Comparison of ENCODE assay signal across 12 mouse cellular contexts in the genomic region with DNA sequence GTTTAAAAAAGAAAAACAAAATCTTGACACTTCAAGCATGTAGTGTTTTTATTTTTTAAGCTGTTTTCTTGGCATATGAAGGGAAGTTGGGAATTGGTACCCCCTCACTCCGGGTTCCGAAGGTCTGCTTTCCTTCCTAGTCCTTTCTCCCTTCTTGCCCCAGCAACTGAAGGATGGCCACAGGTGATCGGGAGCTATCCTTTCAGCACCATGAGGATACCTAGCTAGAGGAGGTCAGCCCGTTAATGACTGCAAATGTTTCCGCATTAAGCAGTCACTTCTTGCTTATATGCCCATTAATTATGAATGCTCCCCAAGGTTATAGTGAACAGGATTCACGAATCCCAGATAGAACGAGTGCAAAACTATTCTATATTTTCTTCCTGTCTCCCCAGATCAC. TPM values are rescaled to one million over a fixed set of nuclear protein-coding genes. Genes with fewer than 3 reads are reported as not detected.
DNase-seq lines count a peak whose midpoint lies in the region; ATAC-seq lines count a peak whose summit lies in the region.
"Had no signal": no experiment of that assay in that cellular context is flagged by ENCODE, and none has a peak within 500 bp of the region (broad histone marks: within the 10 kb centered on the region; RNA-seq: fewer than 3 reads in every experiment).

No protein-coding gene starts in this region.

- peaks cover 29% of the 10 kb centered on the region for H3K27me3 ChIP-seq in kidney, embryonic 16.5 days (ENCODE audit: insufficient read depth, low read length)
- H3K27me3 ChIP-seq in forebrain, embryonic 10.5 days (ENCODE audit: poor library complexity, severe bottlenecking): peaks cover 37% of the 10 kb centered on the region
- H3K27me3 ChIP-seq in neural tube, embryonic 14.5 days (ENCODE audit: control insufficient read depth, insufficient read depth, low read length): no peaks in the 10 kb centered on the region

- no peak for ATAC-seq in kidney, embryonic 16.5 days (ENCODE audit: low FRiP score, low TSS enrichment)
- no peak for ATAC-seq in neural tube, embryonic 14.5 days (ENCODE audit: low read depth)

- peak overlapping the region; percentile 49; the same call in 1 of the 2 replicates for H3K4me3 ChIP-seq in kidney, embryonic 16.5 days (ENCODE audit: low read length)
- peak overlapping the region; percentile 63; the same call in 1 of the 2 replicates for H3K4me3 ChIP-seq in forebrain, embryonic 10.5 days
- H3K4me3 ChIP-seq in neural tube, embryonic 14.5 days (ENCODE audit: low read depth, low read length): peak overlapping the region; percentile 62

- H3K27ac ChIP-seq in kidney, embryonic 16.5 days (ENCODE audit: low read length): no peak overlapping the region
- H3K27ac ChIP-seq in forebrain, embryonic 10.5 days: no peak overlapping the region
- no peak overlapping the region; the same call in 1 of the 2 replicates for H3K27ac ChIP-seq in neural tube, embryonic 14.5 days (ENCODE audit: low read depth, low read length)
- H3K27ac ChIP-seq: intestine, embryonic 15.5 days; liver, embryonic 13.5 days; stomach, embryonic 15.5 days had no signal

- peaks cover 7% of the 10 kb centered on the region; the same call in 1 of the 2 replicates for H3K4me1 ChIP-seq in kidney, embryonic 16.5 days (ENCODE audit: insufficient read depth, low read length)
- H3K4me1 ChIP-seq in forebrain, embryonic 10.5 days: peaks cover 17% of the 10 kb centered on the region
- no peaks in the 10 kb centered on the region for H3K4me1 ChIP-seq in neural tube, embryonic 14.5 days (ENCODE audit: control insufficient read depth, insufficient read depth, low read length)
- H3K4me1 ChIP-seq: liver, embryonic 13.5 days had no signal

- WGBS in kidney, embryonic 16.5 days: 8% methylated on average over 7 of the region's 7 CpGs
- WGBS in forebrain, embryonic 10.5 days: 10% methylated on average over 7 of the region's 7 CpGs
- WGBS in neural tube, embryonic 14.5 days: 6% methylated on average over 7 of the region's 7 CpGs

- no peak overlapping the region for H3K4me2 ChIP-seq in kidney, embryonic 16.5 days (replicated peaks; ENCODE audit: low read depth, low read length)
- peak overlapping the region; percentile 61 for H3K4me2 ChIP-seq in neural tube, embryonic 14.5 days (ENCODE audit: low read depth, low read length)

- DNase-seq in kidney, adult 18-20 months: no peak
- DNase-seq in forebrain, embryonic 10.5 days (ENCODE audit: extremely low spot score, low spot score): no peak
- DNase-seq in kidney, postnatal 4 days: peak; percentile 34 to 39
- DNase-seq in ovary, postnatal 14 days (ENCODE audit: low spot score): no peak
- no peak for DNase-seq in liver
- DNase-seq in right cerebral cortex, postnatal 10 days (ENCODE audit: low spot score in 2 of 2): no peak
- DNase-seq: gastrocnemius, postnatal 25 days; liver, embryonic 13.5 days had no signal

- H3K36me3 ChIP-seq in kidney, embryonic 16.5 days (ENCODE audit: insufficient read depth, low read length): no peaks in the 10 kb centered on the region
- H3K36me3 ChIP-seq in forebrain, embryonic 10.5 days (replicated peaks): no peaks in the 10 kb centered on the region
- no peaks in the 10 kb centered on the region for H3K36me3 ChIP-seq in neural tube, embryonic 14.5 days (ENCODE audit: control insufficient read depth, insufficient read depth, low read length)
- H3K36me3 ChIP-seq: intestine, embryonic 15.5 days; liver, embryonic 13.5 days; stomach, embryonic 15.5 days had no signal

- H3K9me3 ChIP-seq in kidney, embryonic 16.5 days (ENCODE audit: low read length): no peaks in the 10 kb centered on the region
- H3K9me3 ChIP-seq in forebrain, embryonic 10.5 days: no peaks in the 10 kb centered on the region
- no peaks in the 10 kb centered on the region for H3K9me3 ChIP-seq in neural tube, embryonic 14.5 days (ENCODE audit: control insufficient read depth, low read length)
- H3K9me3 ChIP-seq: intestine, embryonic 15.5 days; liver, embryonic 13.5 days; stomach, embryonic 15.5 days had no signal

- no peak overlapping the region for H3K9ac ChIP-seq in kidney, embryonic 16.5 days (replicated peaks; ENCODE audit: low read length)
- H3K9ac ChIP-seq in neural tube, embryonic 14.5 days (replicated peaks; ENCODE audit: low read depth, low read length): peak overlapping the region; percentile 74; the same call in 1 of the 2 replicates
- H3K9ac ChIP-seq: liver, embryonic 13.5 days; stomach, embryonic 15.5 days had no signal

RNA-seq across cellular contexts. Expression of a gene that starts 1.3 kb away (rescaled TPM):
- polyA plus RNA-seq in kidney, embryonic 16.5 days (2015; fragmentation: Nextera tagmentation; extraction: Ambion mirVana): 20.2 and 21.7 TPM in 2 replicates
- polyA plus RNA-seq in forebrain, embryonic 10.5 days (2016; fragmentation: Nextera tagmentation; extraction: Ambion mirVana): 2.9 and 3.2 TPM in 2 replicates
- polyA plus RNA-seq in neural tube, embryonic 14.5 days (2014; fragmentation: Nextera tagmentation; extraction: Ambion mirVana): 56.4 and 70.5 TPM in 2 replicates

Comparison
In these comparisons a context has a peak if more than half of its experiments do, and no peak if none do; other contexts are left out.
1. DNase-seq: peak in kidney, postnatal 4 days (2 of 2); none in kidney, adult 18-20 months (single experiment), forebrain, embryonic 10.5 days (single experiment), ovary, postnatal 14 days (single experiment), liver (single experiment) and right cerebral cortex, postnatal 10 days (0 of 2).
2. Peak in every context shown above with its lines, with median percentiles within 50 percentile points of each other: H3K4me3 ChIP-seq.